Mouse (Mus musculus) liver, postnatal 0 days (tissue): ENCODE results near the gene Pgm5. TPM values are rescaled to one million over a fixed set of nuclear protein-coding genes. Genes with fewer than 3 reads are reported as not detected.

Experiments used
- ATAC-seq: fragments of 200-750 bp; cut with Nextera tagmentation; 2 replicates; pipeline ENCODE4 v1.8.0; 2017; ENCODE audit warnings: mild to moderate bottlenecking, moderate library complexity
- DNase-seq: peaks from one replicate; pipeline ENCODE4 v3.0.0-alpha.2; 2016
- H3K27ac ChIP-seq: fragments of 300-500 bp; sonication (generic); 2 replicates; pipeline ENCODE4 v1.5.1; 2014; ENCODE audit warnings: antibody characterized with exemption, moderate library complexity, mild to moderate bottlenecking, low read depth
- H3K27me3 ChIP-seq: fragments of 300-500 bp; sonication (generic); 2 replicates; pipeline ENCODE4 v1.6.1; 2014; ENCODE audit warnings: low read length, control low read depth, mixed read lengths; ENCODE audit not compliant: insufficient read depth
- H3K36me3 ChIP-seq: fragments of 300-500 bp; sonication (generic); replicated peaks from 2 replicates; pipeline ENCODE4 v1.6.1; 2014; ENCODE audit warnings: mild to moderate bottlenecking, control low read depth, low read length, moderate library complexity, mixed read lengths; ENCODE audit not compliant: insufficient read depth
- H3K4me1 ChIP-seq: fragments of 300-500 bp; sonication (generic); 2 replicates; pipeline ENCODE4 v1.6.1; 2014; ENCODE audit warnings: antibody characterized with exemption, mild to moderate bottlenecking, control low read depth; ENCODE audit not compliant: insufficient read depth
- H3K4me2 ChIP-seq: fragments of 300-500 bp; sonication (generic); 2 replicates; pipeline ENCODE4 v1.6.1; 2014; ENCODE audit warnings: low read depth, mild to moderate bottlenecking, low read length, moderate library complexity, mixed read lengths
- H3K4me3 ChIP-seq: fragments of 300-500 bp; sonication (generic); 2 replicates; pipeline ENCODE4 v1.5.1; 2014; ENCODE audit warnings: low read depth, low read length
- H3K9ac ChIP-seq: fragments of 300-500 bp; sonication (generic); replicated peaks from 2 replicates; pipeline ENCODE4 v1.6.1; 2014; ENCODE audit warnings: mild to moderate bottlenecking, moderate library complexity
- H3K9me3 ChIP-seq: fragments of 300-500 bp; sonication (generic); 2 replicates; pipeline ENCODE4 v1.6.1; 2016; ENCODE audit warnings: mild to moderate bottlenecking, control low read depth, low read length, mixed read lengths
- CTCF ChIP-seq: sonication (generic); IDR thresholded peaks from 2 replicates; pipeline ENCODE4 v1.5.1; 2016; ENCODE audit warnings: antibody characterized with exemption, low read depth
- EP300 ChIP-seq: IDR thresholded peaks from 2 replicates; pipeline ENCODE4 v1.6.1; 2016; ENCODE audit warnings: antibody characterized with exemption, low read depth, mild to moderate bottlenecking
- WGBS: fragments of 180-500 bp; shearing (Covaris S2); extraction: QIAGEN DNeasy Blood & Tissue Kit; methylation state at CpG from one replicate; pipeline ENCODE4 v1.1.7; 2014; ENCODE audit not compliant: insufficient replicate concordance; 5-methylcytosine and 5-hydroxymethylcytosine counted together
- polyA plus RNA-seq: library from polyadenylated mRNA; unstranded; fragments of >200 nt; fragmentation: Nextera tagmentation; extraction: Ambion mirVana; gene quantifications from 2 replicates; pipeline ENCODE4 v1.2.1, GENCODE M21; 2015

Gene Pgm5
- polyA plus RNA-seq, 1 experiment from 2014 or later: 0.04 TPM

- H3K27me3 ChIP-seq: no peaks in the 10 kb centered on the region
- 55% methylated on average over 12 of the region's 12 CpGs for WGBS
- no peaks in the 10 kb centered on the region for H3K36me3 ChIP-seq
- no peak overlapping the region for H3K4me3 ChIP-seq
- 0 out of 2 replicates have a peak, but pooled peaks cover 6% of the 10 kb centered on the region for H3K4me1 ChIP-seq
- DNase-seq: peak; percentile 64
- H3K9ac ChIP-seq: no peak overlapping the region
- ATAC-seq: peak; percentile 96
- H3K27ac ChIP-seq: no peak overlapping the region
- TF ChIP-seq CTCF: no peak
- TF ChIP-seq EP300: peak; percentile 27; the same call in 1 of the 2 replicates
- H3K4me2 ChIP-seq: no peak overlapping the region
- no peaks in the 10 kb centered on the region for H3K9me3 ChIP-seq
Measured at GRCm38 (mm10) chr19:24683016-24683720, 178.5 kb downstream of the Pgm5 start.

- no peak overlapping the region for H3K27ac ChIP-seq
- ATAC-seq (no peak), DNase-seq (no peak)
- no peak overlapping the region for H3K4me3 ChIP-seq
- H3K4me1 ChIP-seq: no peaks in the 10 kb centered on the region
- H3K9me3 ChIP-seq: no peaks in the 10 kb centered on the region
- WGBS: 66% methylated on average over 8 of the region's 8 CpGs
- no peaks in the 10 kb centered on the region for H3K27me3 ChIP-seq
- no peak overlapping the region for H3K4me2 ChIP-seq
- TF ChIP-seq CTCF (no peak), EP300 (no peak)
- H3K9ac ChIP-seq: no peak overlapping the region
- no peaks in the 10 kb centered on the region for H3K36me3 ChIP-seq
Measured at GRCm38 (mm10) chr19:24677242-24677984, 184.2 kb downstream of the Pgm5 start.

- TF ChIP-seq EP300: no peak
- no peak for TF ChIP-seq CTCF
- no peak overlapping the region for H3K27ac ChIP-seq
- no peak for ATAC-seq
- H3K36me3 ChIP-seq: no peaks in the 10 kb centered on the region
- no peaks in the 10 kb centered on the region for H3K4me1 ChIP-seq
- 85% methylated on average over 7 of the region's 7 CpGs for WGBS
- no peak overlapping the region for H3K4me2 ChIP-seq
- H3K9me3 ChIP-seq: no peaks in the 10 kb centered on the region
- no peak overlapping the region for H3K9ac ChIP-seq
- no peaks in the 10 kb centered on the region for H3K27me3 ChIP-seq
- no peak for DNase-seq
- no peak overlapping the region for H3K4me3 ChIP-seq
Measured at GRCm38 (mm10) chr19:24676429-24676828, 185.2 kb downstream of the Pgm5 start.

- DNase-seq: no peak
- no peak within 1 kb of the TSS for H3K4me2 ChIP-seq
- 47% methylated on average over 4 of the region's 4 CpGs for WGBS
Measured at GRCm38 (mm10) chr19:24673762-24674161, 187.9 kb downstream of the Pgm5 start, which contains the start of gene Tmem252. Gene Tmem252 (plus strand): TSS chr19:24674008.

GRCm38 (mm10) chr19:24673331-24673730, 188.3 kb downstream of the Pgm5 start:
- Histone ChIP-seq H3K4me3 (no peak overlapping the region), H3K9ac (no peak overlapping the region), H3K9me3 (no peaks in the 10 kb centered on the region), H3K36me3 (no peaks in the 10 kb centered on the region), H3K27ac (no peak overlapping the region), H3K4me1 (no peaks in the 10 kb centered on the region), H3K4me2 (no peak overlapping the region), H3K27me3 (no peaks in the 10 kb centered on the region)
- DNase-seq: no peak
- TF ChIP-seq EP300 (no peak), CTCF (no peak)
- no peak for ATAC-seq
- WGBS: 79% methylated on average over 10 of the region's 10 CpGs

More at GRCm38 (mm10) chr19:24673762-24674161, 187.9 kb downstream of the Pgm5 start, which contains the start of gene Tmem252:
- Histone ChIP-seq H3K9ac (no peak within 1 kb of the TSS), H3K27me3 (no peaks in the 10 kb centered on the region), H3K4me1 (no peaks in the 10 kb centered on the region), H3K9me3 (no peaks in the 10 kb centered on the region), H3K4me3 (no peak within 1 kb of the TSS), H3K36me3 (no peaks in the 10 kb centered on the region), H3K27ac (no peak within 1 kb of the TSS)
- TF ChIP-seq CTCF (no peak), EP300 (no peak)
- ATAC-seq: no peak

- ATAC-seq: no peak
- H3K27ac ChIP-seq: no peak overlapping the region
- WGBS: 54% methylated on average over 10 of the region's 10 CpGs
- no peaks in the 10 kb centered on the region for H3K27me3 ChIP-seq
- no peak overlapping the region for H3K4me3 ChIP-seq
- TF ChIP-seq EP300 (no peak), CTCF (no peak)
- H3K36me3 ChIP-seq: no peaks in the 10 kb centered on the region
- no peak for DNase-seq
- H3K4me2 ChIP-seq: no peak overlapping the region
- no peaks in the 10 kb centered on the region for H3K9me3 ChIP-seq
- H3K4me1 ChIP-seq: no peaks in the 10 kb centered on the region
- no peak overlapping the region for H3K9ac ChIP-seq
Measured at GRCm38 (mm10) chr19:24672366-24672960, 189.2 kb downstream of the Pgm5 start.
